Mouse (Mus musculus): ENCODE measurements around the gene Srebf2. TPM values are rescaled to one million over a fixed set of nuclear protein-coding genes. Genes with fewer than 3 reads are reported as not detected.

Srebf2 gene
- 145 and 311 TPM in 2 replicates for polyA plus RNA-seq (2012; rRNA removed; ENCODE audit: low replicate concordance)

DNA sequence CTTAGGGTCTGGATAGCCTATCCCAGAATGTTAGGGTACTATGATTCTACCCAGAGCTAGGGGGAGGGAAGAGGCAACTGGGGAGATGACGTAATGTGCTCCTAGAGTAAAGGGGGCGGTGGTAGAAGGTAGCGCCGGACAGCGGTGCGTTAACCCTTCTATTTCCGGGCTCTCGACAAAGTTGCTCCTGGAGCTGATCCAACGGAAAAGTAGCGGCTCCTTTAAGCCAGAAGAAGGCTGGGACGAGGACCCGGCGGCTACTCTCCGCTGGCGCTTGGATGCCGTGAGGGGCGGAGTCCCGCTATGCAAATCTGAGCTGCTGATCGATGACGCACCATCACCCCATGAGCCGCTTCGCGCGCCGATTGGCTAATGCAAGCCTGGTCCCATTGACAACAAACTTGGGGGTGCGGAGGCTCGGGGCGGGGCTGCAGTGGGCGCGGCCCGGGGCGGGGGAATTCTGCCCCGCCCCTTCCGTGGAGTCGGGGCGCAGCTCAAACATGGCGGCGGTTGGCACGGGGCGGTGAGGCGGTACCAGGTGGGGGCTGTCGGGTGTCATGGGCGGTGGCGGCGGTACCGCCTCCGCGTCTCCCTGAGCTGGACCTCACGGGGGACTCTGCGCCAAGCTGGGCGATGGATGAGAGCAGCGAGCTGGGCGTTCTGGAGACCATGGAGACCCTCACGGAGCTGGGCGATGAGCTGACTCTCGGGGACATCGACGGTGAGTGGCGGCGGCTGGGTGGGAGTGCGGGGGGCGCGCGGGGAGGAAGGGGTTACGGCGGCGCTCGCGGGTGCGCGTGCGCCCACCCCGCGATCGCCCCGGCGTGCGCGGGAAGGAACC, at the start of gene Srebf2:
Gene Srebf2 (plus strand): TSS at position 412 of the 841 bp plus-strand sequence.

DNA sequence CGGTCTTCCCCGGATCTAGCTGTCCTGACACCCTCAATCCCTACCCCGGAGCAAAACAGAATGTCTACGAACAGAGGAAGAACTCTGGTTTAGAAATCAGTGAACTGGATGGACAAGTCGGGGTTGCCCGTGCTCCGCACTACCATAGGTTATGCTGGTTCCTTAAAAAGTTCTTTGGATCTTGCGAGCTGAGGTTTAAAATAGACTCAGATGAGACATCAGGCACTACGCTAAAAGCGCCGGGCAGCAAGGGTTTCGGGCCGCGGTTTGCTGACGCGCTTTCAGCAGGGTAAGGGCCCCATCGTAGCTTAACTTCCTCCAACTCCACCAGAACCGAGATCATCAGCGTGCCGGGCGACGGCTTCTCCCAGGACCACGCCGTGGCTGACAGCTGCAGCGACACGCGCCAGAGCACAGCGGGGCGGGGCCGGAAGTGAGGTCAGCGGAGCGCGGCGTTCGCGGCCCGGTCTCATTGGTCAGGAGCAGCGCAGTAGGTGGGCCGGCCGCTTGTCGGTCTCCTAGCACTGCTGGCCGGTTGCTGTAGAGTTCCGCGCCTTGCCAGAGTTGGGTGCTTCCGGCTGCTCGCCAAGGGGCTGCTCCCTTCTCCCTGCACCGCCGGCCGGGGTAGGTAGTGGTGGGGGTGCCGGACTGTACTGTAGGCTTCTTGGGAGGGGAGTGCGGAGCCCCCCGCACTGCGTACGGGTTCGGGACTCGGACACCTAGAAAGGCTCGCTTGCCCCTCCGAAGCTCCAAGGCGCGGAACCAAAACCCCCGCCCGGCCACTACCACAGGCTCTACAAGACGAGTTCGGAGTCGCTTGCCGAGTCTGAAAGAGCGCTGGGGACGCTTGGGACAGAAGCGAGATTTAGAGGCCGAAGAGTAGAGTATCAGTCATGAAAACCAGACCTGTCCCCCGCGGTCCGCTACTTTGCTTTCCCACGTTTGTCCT, 19.3 kb upstream of the Srebf2 start, which contains the start of gene Ccdc134:
Gene Ccdc134 (plus strand): TSS at position 497 of the 949 bp plus-strand sequence.

DNA sequence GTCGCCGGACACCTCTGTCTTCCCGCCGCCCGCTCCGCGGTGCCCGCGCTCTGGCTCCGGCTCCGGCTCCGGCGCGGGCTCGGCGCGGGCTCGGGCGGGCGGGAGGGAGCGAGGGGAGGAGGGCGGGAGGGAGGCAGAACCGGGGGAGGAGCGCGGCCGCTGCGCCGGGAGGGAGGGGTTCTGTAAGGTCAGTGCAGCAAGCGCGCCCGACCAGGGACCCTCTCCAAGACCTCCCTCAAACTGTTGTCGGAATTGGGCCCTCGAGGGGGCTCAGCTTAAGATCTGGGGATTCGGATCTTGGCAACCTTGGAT, 65.7 kb downstream of the Srebf2 start, which contains the start of gene Shisa8:
Gene Shisa8 (minus strand): TSS at position 64 of the 312 bp plus-strand sequence.

DNA sequence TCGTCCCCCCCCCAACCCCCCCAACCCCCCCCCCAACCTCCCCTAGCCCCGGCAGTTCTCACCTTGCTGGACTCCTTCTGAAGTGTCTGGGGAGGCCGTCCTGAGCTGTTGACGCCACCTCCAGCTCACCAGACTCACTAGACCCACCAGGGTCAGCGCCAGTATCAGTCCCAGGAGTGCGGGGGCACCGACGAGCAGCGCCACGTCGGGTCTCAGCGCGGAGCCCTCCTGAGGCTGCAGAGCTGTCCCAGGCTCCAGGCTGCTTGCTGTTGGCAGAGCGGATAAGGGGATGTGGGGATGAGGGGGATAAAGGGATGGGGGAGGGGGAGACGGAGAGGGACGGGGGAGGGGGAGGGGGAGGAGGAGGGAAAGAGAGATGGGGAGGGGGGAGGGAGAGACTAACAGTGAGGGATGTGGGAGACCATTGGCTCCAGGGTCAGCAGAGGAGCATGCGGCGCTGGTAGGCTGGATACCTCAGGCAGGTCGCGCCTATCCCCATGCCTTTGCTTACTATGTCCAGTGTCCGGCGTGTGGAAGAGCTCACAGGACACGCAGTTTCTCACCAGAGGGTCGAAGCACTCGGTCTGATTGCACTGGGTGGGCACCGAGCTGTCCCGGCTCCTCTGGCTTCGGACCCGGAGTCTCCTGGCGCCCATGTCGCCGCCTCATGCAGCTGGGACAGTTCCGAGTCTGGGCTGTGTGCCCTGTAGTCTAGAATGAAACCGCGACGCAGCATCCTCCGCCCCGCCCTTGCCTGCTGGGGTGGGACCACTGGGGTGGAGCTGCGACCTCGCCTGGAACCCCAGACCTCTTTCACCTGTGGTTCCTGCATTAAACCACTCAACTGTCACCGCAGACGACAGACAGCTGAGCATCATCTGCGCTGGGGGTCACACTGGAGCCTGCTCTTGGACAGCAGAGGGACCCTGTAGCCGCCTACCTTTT, 76.9 kb downstream of the Srebf2 start, which contains the start of gene Tnfrsf13c:
Gene Tnfrsf13c (minus strand): TSS at position 713 of the 945 bp plus-strand sequence.

DNA sequence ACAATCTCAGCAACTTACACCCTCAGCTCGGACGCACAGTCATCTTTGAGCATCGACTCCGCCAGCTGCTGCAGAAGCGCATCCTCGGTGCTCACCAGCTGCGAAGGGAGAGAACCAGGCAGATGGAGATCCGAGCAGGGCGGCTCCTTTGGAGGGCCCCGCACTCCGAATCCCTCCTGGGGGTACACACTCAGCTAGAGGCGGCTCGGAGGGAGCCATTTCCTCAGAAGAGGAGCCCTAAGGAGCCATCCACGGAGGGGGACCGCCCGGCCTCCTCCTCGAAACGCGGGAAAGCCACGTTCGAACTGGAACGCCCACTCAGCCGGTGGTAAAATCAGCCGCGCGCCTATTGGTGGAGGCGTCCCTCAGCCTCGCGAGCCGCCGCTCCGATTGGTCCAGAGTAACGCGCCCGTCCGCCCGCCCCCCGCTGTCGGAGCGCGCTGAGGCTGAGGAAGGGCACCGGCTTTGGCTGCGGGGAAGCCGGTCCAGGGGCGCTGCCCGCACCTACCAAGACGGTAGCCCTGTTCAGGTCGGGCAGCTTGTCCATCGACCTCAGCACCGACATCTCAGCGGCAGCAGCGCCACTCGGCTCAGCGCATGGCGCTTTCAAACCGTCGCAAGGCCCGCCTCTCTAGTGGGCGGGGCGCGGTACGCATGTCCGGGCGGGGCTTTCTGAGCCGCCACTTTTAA, 97.3 kb downstream of the Srebf2 start, which contains the start of gene Cenpm:
Gene Cenpm (minus strand): TSS at position 634 of the 690 bp plus-strand sequence.

DNA sequence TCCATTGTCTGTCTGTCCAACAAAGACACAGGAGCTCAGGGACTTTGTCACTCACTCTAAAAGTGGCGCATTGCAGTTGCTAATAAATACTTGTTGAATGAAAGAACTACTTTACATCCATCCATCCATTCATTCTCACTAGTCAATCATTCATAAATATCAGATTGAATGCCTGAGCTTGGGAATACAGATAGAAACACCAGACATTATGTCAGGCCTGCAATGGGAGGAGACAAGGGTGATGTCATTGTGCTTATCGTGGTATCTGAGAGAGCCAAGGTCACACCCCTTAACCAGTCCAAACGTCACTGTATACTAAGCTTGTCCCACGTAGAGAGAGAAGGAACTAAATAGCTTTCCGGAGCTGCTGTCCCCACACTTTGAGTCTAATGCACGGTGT, 105.1 kb downstream of the Srebf2 start, which contains the start of gene 1500009C09Rik:
Gene 1500009C09Rik (plus strand): TSS at position 301 of the 400 bp plus-strand sequence.

Other genes with a start within 250 kb of the Srebf2 start
- 11.1 and 17.7 TPM in 2 replicates for gene Polr3h, start 220.9 kb upstream of the Srebf2 start, polyA plus RNA-seq (2012; rRNA removed; ENCODE audit: low replicate concordance)
- gene Csdc2, start 210.4 kb upstream of the Srebf2 start, polyA plus RNA-seq (2012; rRNA removed; ENCODE audit: low replicate concordance) = 5.1 and 6.6 TPM in 2 replicates
- gene Pmm1, start 186.3 kb upstream of the Srebf2 start, polyA plus RNA-seq (2012; rRNA removed; ENCODE audit: low replicate concordance) = 108 and 121 TPM in 2 replicates
- gene 1700029P11Rik, start 166.6 kb upstream of the Srebf2 start, polyA plus RNA-seq (2012; rRNA removed; ENCODE audit: low replicate concordance) = not detected in 2 replicates
- 17.4 and 31.6 TPM in 2 replicates for gene Xrcc6, start 159.3 kb upstream of the Srebf2 start, polyA plus RNA-seq (2012; rRNA removed; ENCODE audit: low replicate concordance)
- gene Desi1, start 113.3 kb upstream of the Srebf2 start, polyA plus RNA-seq (2012; rRNA removed; ENCODE audit: low replicate concordance) = 37.3 and 44.9 TPM in 2 replicates
- 53.7 and 64.9 TPM in 2 replicates for gene Snu13, start 99.6 kb upstream of the Srebf2 start, polyA plus RNA-seq (2012; rRNA removed; ENCODE audit: low replicate concordance)
- not detected in 2 replicates for gene 4930407I10Rik, start 88.0 kb upstream of the Srebf2 start, polyA plus RNA-seq (2012; rRNA removed; ENCODE audit: low replicate concordance)
- gene Mei1, start 77.2 kb upstream of the Srebf2 start, polyA plus RNA-seq (2012; rRNA removed; ENCODE audit: low replicate concordance) = 0.04 TPM in 1 of 2 replicates, not detected in the other
- gene Ccdc134, start 19.3 kb upstream of the Srebf2 start, polyA plus RNA-seq (2012; rRNA removed; ENCODE audit: low replicate concordance) = 10.5 and 12.5 TPM in 2 replicates
- 1.4 and 7.0 TPM in 2 replicates for gene Shisa8, start 65.6 kb downstream of the Srebf2 start, polyA plus RNA-seq (2012; rRNA removed; ENCODE audit: low replicate concordance)
- 23.3 and 82.5 TPM in 2 replicates for gene Tnfrsf13c, start 77.2 kb downstream of the Srebf2 start, polyA plus RNA-seq (2012; rRNA removed; ENCODE audit: low replicate concordance)
- 3.3 and 9.3 TPM in 2 replicates for gene Cenpm, start 97.6 kb downstream of the Srebf2 start, polyA plus RNA-seq (2012; rRNA removed; ENCODE audit: low replicate concordance)
- 0.16 TPM in 1 of 2 replicates, not detected in the other for gene 1500009C09Rik, start 105.2 kb downstream of the Srebf2 start, polyA plus RNA-seq (2012; rRNA removed; ENCODE audit: low replicate concordance)
- gene Sept3, start 127.7 kb downstream of the Srebf2 start, polyA plus RNA-seq (2012; rRNA removed; ENCODE audit: low replicate concordance) = 2.9 and 3.2 TPM in 2 replicates
- not detected in 2 replicates for gene Wbp2nl, start 151.8 kb downstream of the Srebf2 start, polyA plus RNA-seq (2012; rRNA removed; ENCODE audit: low replicate concordance)
- 160 and 212 TPM in 2 replicates for gene Naga, start 191.7 kb downstream of the Srebf2 start, polyA plus RNA-seq (2012; rRNA removed; ENCODE audit: low replicate concordance)
- gene Pheta2, start 191.8 kb downstream of the Srebf2 start, polyA plus RNA-seq (2012; rRNA removed; ENCODE audit: low replicate concordance) = 2.2 and 3.2 TPM in 2 replicates
- 158 and 195 TPM in 2 replicates for gene Smdt1, start 191.8 kb downstream of the Srebf2 start, polyA plus RNA-seq (2012; rRNA removed; ENCODE audit: low replicate concordance)
- gene Ndufa6, start 207.1 kb downstream of the Srebf2 start, polyA plus RNA-seq (2012; rRNA removed; ENCODE audit: low replicate concordance) = 232 and 241 TPM in 2 replicates
- 48.6 and 64.4 TPM in 2 replicates for gene Cyp2d22, start 233.1 kb downstream of the Srebf2 start, polyA plus RNA-seq (2012; rRNA removed; ENCODE audit: low replicate concordance)
- gene Cyp2d11, start 246.8 kb downstream of the Srebf2 start, polyA plus RNA-seq (2012; rRNA removed; ENCODE audit: low replicate concordance) = not detected in 2 replicates